Mouse (Mus musculus) heart, postnatal 14 days (tissue): ENCODE results near the gene Hoxd9. TPM values are rescaled to one million over a fixed set of nuclear protein-coding genes. Genes with fewer than 3 reads are reported as not detected.
A peak's percentile ranks its signal among the peaks of the same experiment; 100 is the strongest.

Experiments used
- DNase-seq, 2 experiments: peaks; one replicate each; pipeline ENCODE4 v3.0.0; 2021 to 2022
- intact Hi-C: fragments of 180-260 bp; cut with DNase I; formaldehyde crosslinking; loops from one replicate; pipeline ENCODE4 v1.15.1; 2025
- total RNA-seq, 2 experiments: library from RNA; stranded (reverse); gene quantifications; 2 replicates each; pipeline ENCODE4 v1.2.3; 2021

Gene Hoxd9
- total RNA-seq, 2 experiments from 2014 or later: 0.12 to 0.24 TPM

DNA sequence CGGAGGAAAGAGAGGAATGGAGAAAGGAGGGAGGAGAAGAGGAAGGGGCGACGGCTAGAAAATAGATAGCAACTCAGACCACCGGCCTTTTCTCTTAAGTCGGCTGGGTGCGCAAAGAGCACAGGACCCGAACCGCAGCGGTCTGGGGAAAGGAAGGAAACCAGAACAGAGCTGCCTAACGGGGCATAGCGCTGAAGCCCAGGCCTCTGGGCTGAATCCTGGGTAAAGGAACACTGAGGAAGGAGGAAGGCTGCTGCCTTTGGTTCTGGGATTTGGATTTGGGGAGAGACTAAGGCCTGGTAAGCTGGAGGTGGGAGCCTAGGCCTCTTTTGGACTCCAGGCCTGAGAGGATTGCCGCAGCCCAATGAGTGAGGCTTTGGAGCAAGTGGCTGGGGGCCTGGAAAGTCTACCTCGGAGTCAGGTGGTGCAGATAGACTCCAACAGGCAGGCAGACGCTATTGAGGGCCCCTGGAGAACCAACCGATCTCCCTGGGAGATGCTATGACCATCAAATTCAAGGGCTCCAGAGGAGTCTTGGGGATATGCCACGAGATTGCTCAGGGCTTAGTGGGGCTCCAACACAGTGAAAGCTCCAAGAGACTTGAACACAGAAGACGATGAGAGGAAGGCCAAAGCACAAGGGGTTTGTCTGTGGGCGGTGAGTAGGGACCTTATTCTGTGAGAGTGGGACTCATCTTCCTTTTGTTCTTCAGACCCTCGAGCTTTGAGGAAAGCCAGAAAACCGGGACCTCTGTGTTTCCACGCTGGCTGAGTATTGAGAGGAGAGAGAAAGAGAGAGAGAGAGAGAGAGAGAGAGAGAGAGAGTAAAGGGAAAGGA is 16.7 kb upstream of the Hoxd9 start:
- no peak for DNase-seq
- intact Hi-C loops: no loop called here

DNA sequence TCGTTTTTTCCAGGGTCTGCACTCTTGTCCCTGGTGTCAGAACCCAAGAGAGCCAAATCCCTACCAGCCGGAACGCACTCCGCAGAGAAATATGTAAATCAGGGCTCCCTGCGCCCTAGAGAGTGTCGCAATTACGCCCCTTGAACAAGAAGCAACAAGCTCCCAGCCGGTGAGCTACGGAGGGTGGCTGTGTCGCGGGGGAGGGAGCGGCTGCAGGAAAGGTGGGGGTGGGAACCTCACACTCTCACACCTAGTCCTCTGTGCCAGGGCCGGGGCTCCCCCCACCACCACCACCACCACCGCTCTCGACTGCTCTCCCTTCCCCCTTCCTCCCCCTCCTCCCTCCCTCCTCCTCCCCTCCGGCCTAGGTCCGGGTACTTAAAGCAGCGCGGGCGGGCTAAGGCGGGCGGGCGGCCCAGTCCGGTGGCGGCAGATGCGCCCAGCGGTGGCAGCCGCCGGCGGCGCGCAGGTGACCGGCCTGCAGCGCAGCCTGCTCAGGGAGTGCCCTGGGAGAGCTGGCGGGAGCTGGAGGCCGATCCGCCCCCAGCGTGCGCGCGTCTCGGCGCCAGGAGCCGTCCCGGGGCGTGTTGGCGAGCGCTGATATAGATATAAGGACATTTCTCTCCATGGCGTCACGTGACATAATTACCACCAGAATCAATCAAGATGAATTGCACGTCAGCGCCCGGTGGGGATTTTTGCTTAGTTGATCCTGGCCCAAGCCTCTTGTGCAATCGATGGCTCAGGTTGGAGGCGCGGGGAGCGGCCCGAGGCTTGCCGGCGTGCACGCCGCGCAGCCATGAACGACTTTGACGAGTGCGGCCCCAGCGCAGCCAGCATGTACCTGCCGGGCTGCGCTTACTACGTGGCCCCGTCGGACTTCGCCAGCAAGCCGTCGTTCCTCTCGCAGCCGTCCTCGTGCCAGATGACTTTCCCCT is 15.7 kb upstream of the Hoxd9 start:
- no peak for DNase-seq
- intact Hi-C loops: no loop called here

DNA sequence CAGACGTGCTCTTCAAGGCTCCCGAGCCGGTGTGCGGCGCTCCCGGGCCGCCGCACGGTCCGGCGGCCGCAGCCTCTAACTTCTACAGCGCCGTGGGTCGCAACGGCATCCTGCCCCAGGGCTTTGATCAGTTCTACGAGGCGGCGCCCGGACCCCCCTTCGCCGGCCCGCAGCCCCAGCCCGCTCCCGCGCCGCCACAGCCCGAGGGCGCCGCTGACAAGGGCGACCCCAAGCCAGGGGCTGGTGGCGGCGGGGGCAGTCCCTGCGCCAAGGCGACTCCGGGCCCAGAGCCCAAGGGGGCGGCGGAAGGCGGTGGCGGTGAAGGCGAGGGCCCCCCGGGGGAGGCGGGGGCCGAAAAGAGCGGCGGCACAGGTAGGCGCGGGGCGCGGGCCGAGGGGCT is 14.7 kb upstream of the Hoxd9 start:
- DNase-seq: no peak
- intact Hi-C loops: no loop called here

DNA sequence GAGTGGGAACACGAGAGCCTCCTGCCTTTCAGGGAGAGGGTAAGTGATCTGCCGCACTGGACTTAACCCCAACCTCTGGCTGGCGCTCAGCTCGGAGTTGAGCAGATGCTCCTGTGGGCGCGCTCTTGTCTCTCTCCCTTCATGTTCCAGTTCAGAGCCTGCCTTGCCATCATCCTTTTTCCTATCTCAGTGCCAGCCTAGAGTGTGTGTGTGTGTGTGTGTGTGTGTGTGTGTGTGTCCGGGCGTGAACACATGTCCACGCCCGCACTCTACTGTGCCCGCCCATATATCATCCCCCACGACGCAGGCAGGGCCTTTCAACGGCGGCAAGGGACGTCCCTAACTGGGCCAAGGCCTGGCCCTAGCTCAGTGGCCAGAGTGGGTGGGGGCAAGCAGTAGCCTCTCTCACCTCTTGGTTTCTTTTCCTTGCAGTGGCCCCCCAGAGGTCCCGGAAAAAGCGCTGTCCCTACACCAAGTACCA is 14.0 kb upstream of the Hoxd9 start:
- intact Hi-C loops: no loop called here
- no peak for DNase-seq

DNA sequence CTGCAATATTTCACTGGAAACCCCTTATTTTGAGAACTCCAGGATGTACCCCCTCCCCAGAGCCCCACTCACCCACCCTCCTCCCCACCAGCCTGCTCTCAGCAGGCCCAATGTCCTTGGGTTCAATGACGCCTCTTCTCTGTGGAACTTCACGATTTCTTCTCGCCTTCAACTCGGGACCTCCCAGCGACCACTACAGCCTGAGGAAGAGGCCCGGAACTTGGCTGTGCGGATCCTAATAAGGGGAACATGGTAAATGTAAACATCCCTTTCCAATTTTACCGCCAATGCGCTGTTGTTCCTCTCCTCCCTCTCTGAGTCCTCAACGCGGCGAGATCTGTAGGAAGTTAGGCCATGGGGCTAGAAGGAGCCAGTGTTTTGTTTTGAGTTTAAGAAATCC is 13.4 kb upstream of the Hoxd9 start:
- intact Hi-C loops: no loop called here
- DNase-seq: no peak

DNA sequence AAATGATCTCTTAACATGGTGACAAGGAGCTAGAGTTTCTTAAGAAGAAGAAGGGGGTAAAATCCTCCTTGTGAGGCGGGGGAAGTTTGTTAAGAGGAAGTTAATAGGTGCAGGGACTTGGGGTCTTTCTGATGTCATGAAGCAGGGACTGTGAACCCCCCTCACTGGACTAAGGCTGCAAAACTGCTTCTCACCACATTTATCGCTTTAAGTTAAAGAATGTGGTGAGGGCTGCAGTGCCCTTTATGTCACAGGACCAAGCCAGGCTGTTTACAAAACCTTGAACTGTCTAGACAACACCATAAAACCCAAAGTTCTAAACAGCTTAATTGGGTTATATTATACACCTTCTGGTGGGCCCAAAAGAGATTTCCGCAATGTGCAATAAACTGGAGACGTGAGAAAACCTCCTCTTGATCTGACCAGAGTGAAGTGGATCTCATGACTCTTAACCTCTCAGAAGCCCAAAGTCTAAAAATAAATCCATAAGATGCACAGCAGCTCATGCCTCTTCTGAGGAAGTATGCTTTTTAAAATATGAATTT is 12.4 kb upstream of the Hoxd9 start:
- intact Hi-C loops: no loop called here
- no peak for DNase-seq

DNA sequence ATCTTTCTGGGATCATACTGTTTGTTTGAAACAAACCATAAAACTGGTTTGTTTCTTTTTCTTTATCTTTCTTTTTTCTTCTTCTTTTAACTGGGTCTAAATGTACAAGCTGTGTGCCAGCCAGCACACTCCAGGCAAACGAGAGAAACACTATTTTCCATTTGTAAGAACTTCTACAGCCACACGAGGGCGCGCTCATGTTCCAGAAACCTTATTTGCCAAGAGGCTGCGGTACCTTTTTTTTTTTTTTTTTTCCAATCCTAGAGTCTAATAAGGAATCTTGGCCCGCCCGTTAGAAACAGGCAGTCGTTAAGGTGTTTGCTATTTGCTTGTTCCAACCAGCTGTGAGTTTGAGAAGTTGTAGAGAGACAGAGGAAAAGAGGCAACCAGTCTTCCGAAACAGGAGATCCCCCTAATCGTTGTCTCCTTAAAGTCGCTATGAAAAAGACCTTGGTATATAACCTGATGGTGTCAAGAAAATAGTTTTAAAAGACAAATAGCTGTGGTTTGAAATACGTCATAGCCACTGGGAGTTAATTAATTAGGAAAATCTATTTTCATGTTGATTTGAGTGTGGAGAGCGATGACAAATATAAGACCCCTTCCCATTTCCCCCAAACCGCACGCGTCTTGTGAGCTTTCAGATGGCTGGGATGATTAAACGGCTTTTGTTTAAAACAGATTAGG is 11.1 kb upstream of the Hoxd9 start:
- intact Hi-C loops: no loop called here
- peak; percentile 62 to 74 for DNase-seq

DNA sequence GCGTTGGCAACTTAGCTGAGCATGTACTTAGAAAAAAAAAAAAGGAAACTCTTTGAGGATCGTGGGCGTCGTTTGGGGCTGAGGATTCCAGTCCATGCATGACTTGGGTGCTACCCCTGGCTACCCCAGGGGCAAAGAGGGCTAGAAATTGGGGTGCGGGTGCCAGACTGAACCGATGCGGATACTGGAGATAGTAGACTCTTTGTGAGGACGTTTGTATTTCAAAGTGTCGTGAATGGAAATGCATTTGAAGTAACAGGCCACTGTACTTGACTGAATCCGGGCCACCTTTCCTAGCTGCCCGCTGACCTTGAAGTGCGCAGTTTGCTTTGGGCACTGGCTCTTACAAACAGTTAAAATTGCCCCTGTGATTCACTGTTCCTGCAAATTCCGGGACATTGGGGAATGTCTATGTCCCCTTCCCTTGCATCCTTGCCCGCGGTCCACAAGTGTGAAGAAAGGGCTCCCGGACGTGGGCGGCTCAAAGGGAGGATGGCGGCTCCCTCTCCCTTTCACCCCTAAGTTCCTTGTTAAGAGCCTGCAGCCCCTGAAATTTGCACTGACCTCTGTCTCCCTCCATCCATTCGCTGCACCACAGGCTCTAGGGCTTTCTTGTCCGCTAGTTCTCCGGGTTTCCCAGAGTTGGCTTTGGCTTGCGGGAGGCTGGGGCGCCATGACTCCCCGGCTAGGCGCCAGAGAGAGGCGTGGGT is 10.4 kb upstream of the Hoxd9 start:
- no peak for DNase-seq
- intact Hi-C loops: no loop called here

DNA sequence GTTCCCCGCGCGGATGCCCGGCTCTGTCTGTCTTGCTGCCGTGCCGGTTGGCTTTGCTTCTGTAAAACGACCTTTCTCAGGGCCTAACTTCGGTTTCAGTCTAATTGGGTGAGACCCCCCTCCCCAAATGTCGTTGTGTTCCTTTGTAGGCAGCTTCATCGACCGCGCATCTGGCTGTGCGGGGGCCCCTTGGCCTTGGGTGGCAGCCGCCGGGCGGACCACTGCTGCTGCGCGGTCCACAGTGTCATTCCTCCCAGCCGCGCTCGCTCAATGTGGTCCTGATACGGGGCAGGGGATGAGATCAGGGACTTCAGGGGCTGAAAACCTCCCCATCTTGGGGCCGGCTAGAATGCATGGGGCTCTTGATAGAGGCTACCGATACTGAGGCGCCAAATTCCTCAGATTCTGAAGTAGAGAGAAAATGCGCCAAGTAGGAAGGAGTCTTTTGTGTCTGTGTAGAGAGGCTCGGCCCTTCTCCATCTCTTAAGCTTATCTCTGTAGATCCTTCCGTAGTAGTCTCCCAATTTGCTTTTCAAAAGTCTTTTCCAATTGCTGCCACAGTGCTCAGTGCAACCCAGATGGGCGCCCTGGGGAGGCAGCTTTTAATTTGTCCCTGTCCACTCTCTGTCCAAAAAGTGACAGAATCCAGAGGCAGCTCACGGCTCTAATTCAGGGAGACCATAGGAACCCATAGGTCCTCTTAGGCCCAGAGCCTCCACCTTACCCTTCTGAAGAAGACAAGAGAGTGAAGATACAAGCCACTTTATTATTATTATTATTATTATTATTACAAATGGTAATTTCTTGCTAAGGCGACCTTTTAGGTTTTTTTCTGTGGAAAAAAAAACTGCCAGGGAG is 9.6 kb upstream of the Hoxd9 start:
- DNase-seq: no peak
- intact Hi-C loops: no loop called here

DNA sequence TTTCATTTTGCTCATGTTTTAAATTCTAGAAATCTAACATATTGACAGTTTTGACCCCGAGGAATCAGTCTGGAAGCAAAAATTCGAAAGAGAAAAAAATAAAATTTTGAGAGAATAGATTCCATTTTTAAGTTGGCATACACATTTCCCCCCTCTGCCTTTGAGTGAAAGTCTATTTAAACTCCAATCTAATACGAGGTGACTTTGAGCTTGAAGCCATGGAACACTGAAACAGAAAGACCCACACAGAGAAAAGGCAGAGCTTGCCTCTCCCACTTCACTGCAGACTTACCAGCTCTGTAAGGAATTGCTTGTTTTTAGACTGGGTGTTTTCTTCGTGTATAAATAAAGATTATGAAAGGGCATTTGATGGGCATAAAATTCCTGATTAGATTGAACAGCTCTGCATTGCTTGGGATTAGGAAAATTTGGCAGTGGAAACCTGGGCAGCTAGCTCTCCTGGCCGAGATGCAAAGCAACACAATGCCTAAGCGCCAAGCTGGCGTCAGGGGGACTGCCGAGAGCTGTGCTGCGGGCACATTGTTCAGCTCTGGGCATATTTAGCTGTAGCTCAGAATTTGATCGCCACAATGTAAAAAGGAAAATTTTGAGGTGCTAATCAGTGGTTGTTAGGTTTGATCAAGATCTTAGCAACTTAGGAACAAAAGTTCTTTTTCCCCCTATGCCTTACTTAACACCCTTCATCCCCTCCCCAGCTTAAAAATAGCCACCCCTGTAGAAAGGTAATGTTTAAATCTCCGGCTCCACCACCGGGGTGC is 8.5 kb upstream of the Hoxd9 start:
- DNase-seq: no peak
- intact Hi-C loops: no loop called here

DNA sequence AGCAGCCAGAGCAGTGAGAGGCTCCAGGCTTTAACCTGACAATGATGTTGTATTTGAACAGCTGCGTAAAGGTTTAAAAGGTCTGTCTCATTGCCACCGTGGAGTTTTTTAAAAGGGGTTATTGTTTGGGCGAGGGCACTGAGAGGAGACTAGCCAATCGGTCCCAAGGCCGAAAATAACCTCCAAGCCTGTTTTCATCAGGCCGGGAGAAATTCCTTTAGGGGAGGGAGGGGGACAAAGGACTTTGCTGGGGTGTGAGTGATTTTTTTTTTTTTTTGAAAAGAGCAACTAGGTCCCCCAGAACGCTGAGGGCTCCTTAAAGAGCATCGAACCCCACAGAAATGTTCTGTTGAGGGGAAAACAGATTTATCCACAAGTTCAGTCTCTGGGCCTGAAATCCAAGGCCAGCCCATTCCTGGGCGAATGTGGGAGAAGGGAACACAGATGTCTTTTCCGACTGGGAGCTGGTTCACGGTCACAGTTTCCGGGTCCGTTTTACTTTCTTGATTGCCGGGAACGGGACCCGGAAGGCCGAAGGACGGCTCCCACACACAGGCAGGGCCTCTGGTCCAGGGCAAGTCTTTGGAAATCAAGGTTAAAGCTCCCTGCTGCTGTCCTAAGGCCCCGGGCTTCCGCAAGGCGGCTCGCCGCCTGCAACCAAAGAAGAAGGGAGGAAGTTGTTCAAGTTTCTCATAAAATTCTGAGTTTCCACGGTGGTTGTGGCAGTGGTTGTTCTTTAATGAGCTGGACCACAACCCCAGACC is 7.8 kb upstream of the Hoxd9 start:
- no peak for DNase-seq
- intact Hi-C loops: loop anchor here (5.0 to 10.0 kb wide), 2 partner anchors 32 to 1415 kb away; partner anchors contain the start of genes Evx2 and Sp9

DNA sequence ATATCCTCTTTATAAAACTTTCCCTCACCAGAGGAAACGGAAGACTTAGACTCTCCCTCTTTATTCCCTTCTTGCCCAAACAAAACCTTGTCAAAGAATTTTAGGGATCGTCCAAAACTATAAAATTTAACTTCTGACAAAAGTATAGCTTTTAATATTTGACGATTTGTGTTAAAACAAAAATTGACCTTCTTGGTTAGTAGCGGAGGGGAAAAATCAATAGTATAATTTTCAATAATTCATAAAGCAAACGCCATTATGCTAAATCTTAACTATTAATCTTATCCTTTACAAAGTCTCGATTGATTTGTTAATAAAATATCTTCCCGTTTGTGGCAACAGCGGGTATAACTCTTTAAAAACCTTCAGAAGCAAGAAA is 7.2 kb upstream of the Hoxd9 start:
- intact Hi-C loops: loop anchor here (5.0 to 10.0 kb wide), 2 partner anchors 33 to 1416 kb away; partner anchors contain the start of genes Evx2 and Sp9

DNA sequence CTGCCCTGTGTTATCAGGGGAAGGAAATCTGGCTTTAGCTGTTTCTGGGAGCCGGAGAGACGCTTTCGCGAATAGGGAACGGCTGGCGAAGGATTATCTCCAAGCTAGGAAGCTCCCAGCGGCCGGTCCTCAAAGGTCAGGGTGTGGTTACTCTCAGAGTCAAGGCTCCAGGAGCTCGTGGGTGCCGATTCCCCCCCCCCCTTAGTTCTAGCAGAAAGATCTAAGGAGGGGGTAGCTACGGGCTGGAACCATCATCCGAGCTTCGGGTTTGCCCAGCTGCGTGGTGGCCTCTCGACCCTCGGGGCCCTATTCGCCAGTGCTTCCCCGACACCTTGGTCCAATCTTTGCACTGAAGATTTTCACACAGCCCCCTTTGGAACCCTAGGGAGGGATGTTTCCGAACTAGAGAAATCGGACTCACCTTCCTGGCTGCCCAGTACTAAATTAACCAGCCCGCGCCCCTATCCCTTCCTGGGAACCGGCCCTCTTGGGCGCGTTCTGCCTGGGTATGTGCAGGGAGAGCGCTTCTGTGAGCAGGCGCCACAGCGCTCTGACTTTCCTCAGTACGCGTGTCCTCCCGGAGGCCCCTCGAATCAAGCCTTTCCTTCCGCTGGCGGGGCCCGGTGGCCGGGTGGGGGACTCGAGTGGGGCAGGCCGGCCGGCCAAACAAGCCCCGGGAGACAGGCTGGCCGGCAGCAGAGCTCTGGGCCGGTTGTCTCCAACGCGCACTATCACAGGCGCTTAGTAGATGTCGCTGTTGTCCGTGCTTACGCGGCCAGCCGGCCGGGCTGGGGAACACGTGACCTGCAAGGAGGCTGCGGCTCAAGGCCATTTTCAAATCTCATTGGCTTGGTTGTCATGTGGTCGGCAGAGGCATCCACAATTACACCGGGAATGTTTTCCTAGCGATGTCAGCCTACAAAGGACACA is 6.2 kb upstream of the Hoxd9 start, which contains the start of gene Hoxd10:
Gene Hoxd10 (plus strand): TSS at position 903 of the 930 bp plus-strand sequence.
- intact Hi-C loops: loop anchor here (5.0 to 10.0 kb wide), 2 partner anchors 34 to 1416 kb away; partner anchors contain the start of genes Evx2 and Sp9
- peak; percentile 43 to 56 for DNase-seq

More for the DNA sequence above, 7.2 kb upstream of the Hoxd9 start:
- no peak for DNase-seq

DNA sequence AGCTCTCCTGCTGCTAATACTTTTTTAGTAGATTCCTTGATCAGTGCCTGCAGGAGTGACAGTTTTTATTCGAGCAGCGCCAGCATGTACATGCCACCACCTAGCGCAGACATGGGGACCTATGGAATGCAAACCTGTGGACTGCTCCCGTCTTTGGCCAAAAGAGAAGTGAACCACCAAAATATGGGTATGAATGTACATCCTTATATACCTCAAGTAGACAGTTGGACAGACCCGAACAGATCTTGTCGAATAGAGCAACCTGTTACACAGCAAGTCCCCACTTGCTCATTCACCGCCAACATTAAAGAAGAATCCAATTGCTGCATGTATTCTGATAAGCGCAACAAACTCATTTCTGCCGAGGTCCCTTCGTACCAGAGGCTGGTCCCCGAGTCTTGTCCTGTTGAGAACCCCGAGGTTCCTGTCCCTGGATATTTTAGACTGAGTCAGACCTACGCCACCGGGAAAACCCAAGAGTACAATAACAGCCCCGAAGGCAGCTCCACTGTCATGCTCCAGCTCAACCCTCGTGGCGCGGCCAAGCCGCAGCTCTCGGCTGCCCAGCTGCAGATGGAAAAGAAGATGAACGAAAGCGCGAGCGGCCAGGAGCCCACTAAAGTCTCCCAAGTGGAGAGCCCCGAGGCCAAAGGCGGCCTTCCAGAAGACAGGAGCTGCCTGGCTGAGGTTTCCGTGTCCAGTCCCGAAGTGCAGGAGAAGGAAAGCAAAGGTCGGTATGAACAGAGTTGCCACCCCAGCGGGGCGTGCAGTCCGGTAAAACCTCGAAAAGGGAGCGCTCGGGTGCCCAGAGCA is 5.3 kb upstream of the Hoxd9 start:
- DNase-seq: no peak
- intact Hi-C loops: loop anchor here (5.0 to 10.0 kb wide), 2 partner anchors 35 to 1417 kb away; partner anchors contain the start of genes Evx2 and Sp9
